Mouse (Mus musculus): ENCODE measurements around the gene Rpusd1. TPM values are rescaled to one million over a fixed set of nuclear protein-coding genes. Genes with fewer than 3 reads are reported as not detected.
"Not testable (repeated sequence)": the region's sequence is repeated elsewhere in the genome, so short reads cannot be mapped to it uniquely, and the experiment has no call there.

Gene Rpusd1
- polyA plus RNA-seq, 1 experiment: 20.7 TPM

DNA sequence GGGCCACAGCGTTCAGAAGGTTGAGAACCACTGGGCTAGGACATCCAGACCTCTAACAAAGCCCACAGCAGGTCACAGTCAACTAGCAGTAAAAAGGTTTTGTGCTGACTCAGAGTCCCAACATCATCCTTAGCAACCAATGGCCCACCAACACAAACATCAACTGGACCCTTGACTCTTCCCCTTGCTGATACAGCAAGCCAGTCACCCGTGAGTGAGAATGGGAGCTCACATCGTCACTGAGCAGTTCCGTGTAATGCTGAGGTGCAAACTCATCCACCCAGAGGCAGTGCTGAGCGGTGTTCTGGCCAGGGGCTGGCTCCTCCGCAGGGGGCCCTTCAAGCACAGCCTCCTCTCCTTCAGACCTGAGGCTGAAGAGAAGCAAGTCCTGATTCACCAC lies 2.2 kb upstream of the Rpusd1 start:
- peaks cover 31% of the 10 kb centered on the region for H3K79me2 ChIP-seq (ENCODE audit: control insufficient read depth, insufficient read depth)
- H3K4me3 ChIP-seq (ENCODE audit: insufficient read depth, poor library complexity, severe bottlenecking): no peak overlapping the region
- TF ChIP-seq MYOD1 (IDR thresholded peaks at IDR 0.05; ENCODE audit: control insufficient read depth, insufficient read length, low read depth) (no peak), MYOG (IDR thresholded peaks at IDR 0.05; ENCODE audit: control insufficient read depth, extremely low read depth, insufficient read length) (no peak), CEBPB (IDR thresholded peaks at IDR 0.05; ENCODE audit: low read depth) (no peak), MAX (IDR thresholded peaks at IDR 0.05) (no peak), CTCF (IDR thresholded peaks at IDR 0.05; ENCODE audit: control insufficient read depth, insufficient read depth, insufficient read length) (no peak), FOSL1 (IDR thresholded peaks at IDR 0.05; ENCODE audit: insufficient read depth, low read length, poor library complexity, severe bottlenecking) (no peak), USF1 (IDR thresholded peaks at IDR 0.05; ENCODE audit: low read depth) (no peak)
- H3K36me3 ChIP-seq (ENCODE audit: control insufficient read depth, insufficient read depth): peaks cover 3% of the 10 kb centered on the region
- H3K79me3 ChIP-seq (ENCODE audit: low read depth): peaks cover 6% of the 10 kb centered on the region
- no peak overlapping the region for H3ac ChIP-seq (ENCODE audit: control insufficient read depth, insufficient read length, low read depth)
- H3K27me3 ChIP-seq (ENCODE audit: control insufficient read depth, insufficient read depth, insufficient read length): no peaks in the 10 kb centered on the region

GRCm38 (mm10) chr17:25728009-25728270 lies 470 bp downstream of the Rpusd1 start:
- H3K79me3 ChIP-seq (ENCODE audit: low read depth): peaks cover 6% of the 10 kb centered on the region
- peaks cover 31% of the 10 kb centered on the region for H3K79me2 ChIP-seq (ENCODE audit: control insufficient read depth, insufficient read depth)
- H3K4me3 ChIP-seq (ENCODE audit: insufficient read depth, poor library complexity, severe bottlenecking): peak overlapping the region; percentile 60
- H3K36me3 ChIP-seq (ENCODE audit: control insufficient read depth, insufficient read depth): peaks cover 3% of the 10 kb centered on the region
- H3ac ChIP-seq (ENCODE audit: control insufficient read depth, insufficient read length, low read depth): peak overlapping the region; percentile 65
- H3K27me3 ChIP-seq (ENCODE audit: control insufficient read depth, insufficient read depth, insufficient read length): no peaks in the 10 kb centered on the region
- TF ChIP-seq CEBPB (IDR thresholded peaks at IDR 0.05; ENCODE audit: low read depth) (no peak), CTCF (IDR thresholded peaks at IDR 0.05; ENCODE audit: control insufficient read depth, insufficient read depth, insufficient read length) (no peak), MYOG (IDR thresholded peaks at IDR 0.05; ENCODE audit: control insufficient read depth, extremely low read depth, insufficient read length) (no peak), USF1 (IDR thresholded peaks at IDR 0.05; ENCODE audit: low read depth) (no peak), MAX (IDR thresholded peaks at IDR 0.05) (no peak), FOSL1 (IDR thresholded peaks at IDR 0.05; ENCODE audit: insufficient read depth, low read length, poor library complexity, severe bottlenecking) (no peak), MYOD1 (IDR thresholded peaks at IDR 0.05; ENCODE audit: control insufficient read depth, insufficient read length, low read depth) (no peak)

DNA sequence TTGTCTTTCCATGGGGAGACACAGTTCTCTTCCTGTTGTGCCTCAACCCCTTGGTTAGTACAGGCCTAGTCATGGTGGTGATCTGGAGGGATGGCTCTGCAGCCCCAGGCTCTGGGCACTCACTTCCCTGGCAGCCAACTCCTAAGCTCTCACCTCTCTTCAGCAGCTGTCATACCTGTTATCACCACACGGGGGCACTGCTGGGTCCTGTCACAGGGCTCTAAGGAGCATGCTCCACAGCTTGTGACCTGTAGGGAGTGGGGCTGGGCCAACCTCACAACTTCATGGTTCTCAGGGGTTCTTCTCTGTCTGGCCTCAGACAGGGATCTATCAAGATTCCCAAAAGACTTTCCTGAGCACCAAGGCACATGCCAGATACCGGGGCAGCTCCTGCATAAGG lies 4.6 kb downstream of the Rpusd1 start:
- H3K4me3 ChIP-seq (ENCODE audit: insufficient read depth, poor library complexity, severe bottlenecking): no peak overlapping the region
- no peaks in the 10 kb centered on the region for H3K36me3 ChIP-seq (ENCODE audit: control insufficient read depth, insufficient read depth)
- TF ChIP-seq MYOD1 (IDR thresholded peaks at IDR 0.05; ENCODE audit: control insufficient read depth, insufficient read length, low read depth) (no peak), CTCF (IDR thresholded peaks at IDR 0.05; ENCODE audit: control insufficient read depth, insufficient read depth, insufficient read length) (peak; percentile 81)
- H3K79me3 ChIP-seq (ENCODE audit: low read depth): peaks cover 3% of the 10 kb centered on the region
- H3K27me3 ChIP-seq (ENCODE audit: control insufficient read depth, insufficient read depth, insufficient read length): peaks cover 3% of the 10 kb centered on the region
- H3ac ChIP-seq (ENCODE audit: control insufficient read depth, insufficient read length, low read depth): no peak overlapping the region
- H3K79me2 ChIP-seq (ENCODE audit: control insufficient read depth, insufficient read depth): peaks cover 18% of the 10 kb centered on the region

DNA sequence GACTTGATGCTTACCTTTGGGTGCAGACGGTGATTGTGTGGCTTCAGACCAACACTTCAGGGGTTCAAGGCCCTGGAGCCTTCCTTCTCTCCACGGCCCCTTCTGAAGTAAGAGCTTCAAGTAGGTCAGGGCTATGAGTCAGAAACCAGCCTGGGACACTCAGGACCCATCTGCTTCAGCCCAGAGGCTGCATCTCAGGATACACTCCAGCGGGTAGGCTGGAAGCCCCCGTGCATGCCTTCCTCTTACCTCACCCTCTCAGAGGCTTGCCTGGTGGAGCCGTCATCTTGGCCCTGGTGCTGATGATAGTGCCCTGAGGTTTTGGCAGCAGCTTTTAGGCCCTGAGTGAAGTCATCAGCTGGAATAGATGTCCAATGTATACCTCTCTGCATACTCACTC lies 7.8 kb downstream of the Rpusd1 start:
- no peaks in the 10 kb centered on the region for H3K79me3 ChIP-seq (ENCODE audit: low read depth)
- peaks cover 20% of the 10 kb centered on the region for H3K27me3 ChIP-seq (ENCODE audit: control insufficient read depth, insufficient read depth, insufficient read length)
- TF ChIP-seq FOSL1 (IDR thresholded peaks at IDR 0.05; ENCODE audit: insufficient read depth, low read length, poor library complexity, severe bottlenecking) (no peak), MYOD1 (IDR thresholded peaks at IDR 0.05; ENCODE audit: control insufficient read depth, insufficient read length, low read depth) (no peak), MAX (IDR thresholded peaks at IDR 0.05) (no peak), CEBPB (IDR thresholded peaks at IDR 0.05; ENCODE audit: low read depth) (no peak), MYOG (IDR thresholded peaks at IDR 0.05; ENCODE audit: control insufficient read depth, extremely low read depth, insufficient read length) (no peak), USF1 (IDR thresholded peaks at IDR 0.05; ENCODE audit: low read depth) (no peak), CTCF (IDR thresholded peaks at IDR 0.05; ENCODE audit: control insufficient read depth, insufficient read depth, insufficient read length) (no peak)
- H3K36me3 ChIP-seq (ENCODE audit: control insufficient read depth, insufficient read depth): no peaks in the 10 kb centered on the region
- no peak overlapping the region for H3K4me3 ChIP-seq (ENCODE audit: insufficient read depth, poor library complexity, severe bottlenecking)
- H3ac ChIP-seq (ENCODE audit: control insufficient read depth, insufficient read length, low read depth): no peak overlapping the region
- H3K79me2 ChIP-seq (ENCODE audit: control insufficient read depth, insufficient read depth): no peaks in the 10 kb centered on the region

- Histone ChIP-seq H3K36me3 (ENCODE audit: control insufficient read depth, insufficient read depth) (no peaks in the 10 kb centered on the region), H3K79me3 (ENCODE audit: low read depth) (no peaks in the 10 kb centered on the region), H3K4me3 (ENCODE audit: insufficient read depth, poor library complexity, severe bottlenecking) (no peak within 1 kb of the TSS), H3ac (ENCODE audit: control insufficient read depth, insufficient read length, low read depth) (no peak within 1 kb of the TSS), H3K79me2 (ENCODE audit: control insufficient read depth, insufficient read depth) (no peaks in the 10 kb centered on the region), H3K27me3 (ENCODE audit: control insufficient read depth, insufficient read depth, insufficient read length) (peaks cover 20% of the 10 kb centered on the region)
- no peak for TF ChIP-seq MYOG (IDR thresholded peaks at IDR 0.05; ENCODE audit: control insufficient read depth, extremely low read depth, insufficient read length)
- no peak for TF ChIP-seq MAX (IDR thresholded peaks at IDR 0.05)
Observed at GRCm38 (mm10) chr17:25735745-25736144, 8.3 kb downstream of the Rpusd1 start, which contains the start of gene Mslnl. TSS of gene Mslnl (plus strand) at chr17:25736042.

GRCm38 (mm10) chr17:25738861-25739260 lies 11.4 kb downstream of the Rpusd1 start:
- Histone ChIP-seq H3K36me3 (ENCODE audit: control insufficient read depth, insufficient read depth) (no peaks in the 10 kb centered on the region), H3ac (ENCODE audit: control insufficient read depth, insufficient read length, low read depth) (no peak overlapping the region), H3K79me3 (ENCODE audit: low read depth) (no peaks in the 10 kb centered on the region), H3K79me2 (ENCODE audit: control insufficient read depth, insufficient read depth) (no peaks in the 10 kb centered on the region), H3K4me3 (ENCODE audit: insufficient read depth, poor library complexity, severe bottlenecking) (no peak overlapping the region), H3K27me3 (ENCODE audit: control insufficient read depth, insufficient read depth, insufficient read length) (peaks cover 20% of the 10 kb centered on the region)
- TF ChIP-seq MYOG (IDR thresholded peaks at IDR 0.05; ENCODE audit: control insufficient read depth, extremely low read depth, insufficient read length) (no peak), CEBPB (IDR thresholded peaks at IDR 0.05; ENCODE audit: low read depth) (no peak), USF1 (IDR thresholded peaks at IDR 0.05; ENCODE audit: low read depth) (no peak)

DNA sequence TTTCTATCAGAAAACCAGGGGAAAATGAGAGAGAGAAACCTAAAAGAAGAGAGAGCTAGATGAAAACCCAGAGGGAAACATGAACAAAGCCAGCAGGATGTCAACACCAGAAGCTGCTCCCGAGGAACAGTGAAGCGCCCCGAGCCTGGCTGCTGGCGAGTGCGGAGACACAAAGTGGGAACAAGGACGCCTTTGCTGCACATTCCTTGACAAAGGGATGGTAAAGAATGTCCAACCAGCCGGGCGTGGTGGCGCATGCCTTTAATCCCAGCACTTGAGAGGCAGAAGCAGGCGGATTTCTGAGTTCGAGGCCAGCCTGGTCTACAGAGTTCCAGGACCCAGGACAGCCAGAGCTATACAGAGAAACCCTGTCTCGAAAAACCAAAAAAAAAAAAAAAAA lies 14.0 kb downstream of the Rpusd1 start:
- H3K4me3 ChIP-seq (ENCODE audit: insufficient read depth, poor library complexity, severe bottlenecking); H3K36me3 ChIP-seq (ENCODE audit: control insufficient read depth, insufficient read depth); H3K79me3 ChIP-seq (ENCODE audit: low read depth); H3K79me2 ChIP-seq (ENCODE audit: control insufficient read depth, insufficient read depth); H3ac ChIP-seq (ENCODE audit: control insufficient read depth, insufficient read length, low read depth): not testable (repeated sequence)
- peaks cover 20% of the 10 kb centered on the region for H3K27me3 ChIP-seq (ENCODE audit: control insufficient read depth, insufficient read depth, insufficient read length)

Measured in C2C12 (cell line).